Mouse (Mus musculus) midbrain, embryonic 14.5 days (tissue): ENCODE measurements around the gene Fam193a. TPM values are rescaled to one million over a fixed set of nuclear protein-coding genes. Genes with fewer than 3 reads are reported as not detected.
A peak's percentile ranks its signal among the peaks of the same experiment; 100 is the strongest.

Experiments
- ATAC-seq: fragments of 200-750 bp; cut with Nextera tagmentation; 2 replicates; pipeline ENCODE4 v1.8.0; 2017; ENCODE audit warnings: moderate number of reproducible peaks, moderate library complexity; ENCODE audit not compliant: low FRiP score, low TSS enrichment
- DNase-seq: peaks from one replicate; pipeline ENCODE4 v3.0.0-alpha.2; 2015
- H3K27ac ChIP-seq: fragments of 300-500 bp; sonication (generic); replicated peaks from 2 replicates; pipeline ENCODE4 v1.5.1; 2014; ENCODE audit warnings: mild to moderate bottlenecking, low read depth, low read length, moderate library complexity
- H3K27me3 ChIP-seq: fragments of 300-500 bp; sonication (generic); 2 replicates; pipeline ENCODE4 v1.6.1; 2014; ENCODE audit warnings: low read length, control low read depth, mixed read lengths; ENCODE audit not compliant: control insufficient read depth, insufficient read depth
- H3K36me3 ChIP-seq: fragments of 300-500 bp; sonication (generic); 2 replicates; pipeline ENCODE4 v1.6.1; 2014; ENCODE audit warnings: low read length, control low read depth; ENCODE audit not compliant: control insufficient read depth, insufficient read depth
- H3K4me1 ChIP-seq: fragments of 300-500 bp; sonication (generic); 2 replicates; pipeline ENCODE4 v1.6.1; 2014; ENCODE audit warnings: mild to moderate bottlenecking, antibody characterized with exemption, low read length, control low read depth; ENCODE audit not compliant: control insufficient read depth, insufficient read depth
- H3K4me2 ChIP-seq: fragments of 300-500 bp; sonication (generic); 2 replicates; pipeline ENCODE4 v1.6.1; 2014; ENCODE audit warnings: mild to moderate bottlenecking, low read length, moderate library complexity
- H3K4me3 ChIP-seq: fragments of 300-500 bp; sonication (generic); replicated peaks from 2 replicates; pipeline ENCODE4 v1.5.1; 2014; ENCODE audit warnings: low read depth, low read length
- H3K9ac ChIP-seq: fragments of 300-500 bp; sonication (generic); replicated peaks from 2 replicates; pipeline ENCODE4 v1.6.1; 2014; ENCODE audit warnings: mild to moderate bottlenecking, low read length, moderate library complexity
- H3K9me3 ChIP-seq: fragments of 300-500 bp; sonication (generic); 2 replicates; pipeline ENCODE4 v1.6.1; 2016; ENCODE audit warnings: low read length, control low read depth, mixed read lengths; ENCODE audit not compliant: control insufficient read depth
- WGBS: fragments of 180-500 bp; shearing (Covaris S2); extraction: QIAGEN DNeasy Blood & Tissue Kit; methylation state at CpG from one replicate; pipeline ENCODE4 v1.1.7; 2014; 5-methylcytosine and 5-hydroxymethylcytosine counted together
- polyA plus RNA-seq: library from polyadenylated mRNA; unstranded; fragments of >200 nt; fragmentation: Nextera tagmentation; extraction: Ambion mirVana; gene quantifications from 2 replicates; pipeline ENCODE4 v1.2.1, GENCODE M21; 2014

The Fam193a gene
- polyA plus RNA-seq, 1 experiment from 2014 or later: 21.9 TPM

- Histone ChIP-seq H3K9ac (no peak overlapping the region), H3K27ac (no peak overlapping the region), H3K27me3 (no peaks in the 10 kb centered on the region), H3K9me3 (no peaks in the 10 kb centered on the region), H3K4me1 (no peaks in the 10 kb centered on the region), H3K4me3 (no peak overlapping the region), H3K36me3 (no peaks in the 10 kb centered on the region), H3K4me2 (no peak overlapping the region)
- ATAC-seq: no peak
- 94% methylated on average over 2 of the region's 2 CpGs for WGBS
- no peak for DNase-seq
Measured at GRCm38 (mm10) chr5:34395850-34396540, 26.3 kb downstream of the Fam193a start.

GRCm38 (mm10) chr5:34397866-34398265 is 28.1 kb downstream of the Fam193a start:
- Histone ChIP-seq H3K4me3 (no peak overlapping the region), H3K4me2 (no peak overlapping the region), H3K27me3 (no peaks in the 10 kb centered on the region), H3K4me1 (no peaks in the 10 kb centered on the region), H3K9ac (no peak overlapping the region), H3K9me3 (no peaks in the 10 kb centered on the region), H3K36me3 (no peaks in the 10 kb centered on the region), H3K27ac (no peak overlapping the region)
- no peak for ATAC-seq
- peak; percentile 10 for DNase-seq
- 95% methylated on average over 2 of the region's 2 CpGs for WGBS

DNA sequence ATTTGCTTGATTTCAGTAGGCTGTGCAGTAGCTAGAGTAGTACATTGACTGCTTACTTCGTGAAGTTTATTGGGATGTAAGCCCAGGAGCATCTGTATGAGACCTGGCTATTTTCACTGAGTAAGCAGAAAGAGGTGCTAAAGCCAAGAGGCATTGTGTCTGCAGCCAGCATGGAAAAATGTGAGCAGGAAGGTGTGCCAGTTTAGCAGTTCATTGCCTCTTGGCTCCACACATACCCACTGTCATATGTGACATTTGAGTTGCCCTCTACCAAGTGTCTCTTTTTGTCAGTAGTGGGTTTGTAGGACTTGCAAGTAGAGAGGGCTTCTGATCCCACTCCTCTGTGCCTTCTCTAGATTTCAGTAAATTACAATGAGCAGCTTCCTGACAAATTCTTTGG is 28.6 kb downstream of the Fam193a start:
- ATAC-seq (no peak), DNase-seq (no peak)
- no peak overlapping the region for H3K9ac ChIP-seq
- H3K27me3 ChIP-seq: no peaks in the 10 kb centered on the region
- H3K27ac ChIP-seq: no peak overlapping the region
- no peak overlapping the region for H3K4me3 ChIP-seq
- no peak overlapping the region for H3K4me2 ChIP-seq
- H3K9me3 ChIP-seq: no peaks in the 10 kb centered on the region
- no peaks in the 10 kb centered on the region for H3K36me3 ChIP-seq
- 95% methylated on average over 1 of the region's 1 CpGs for WGBS
- no peaks in the 10 kb centered on the region for H3K4me1 ChIP-seq

- ATAC-seq: no peak
- Histone ChIP-seq H3K27ac (no peak overlapping the region), H3K4me2 (no peak overlapping the region), H3K36me3 (0 out of 2 replicates have a peak, but pooled peaks cover 6% of the 10 kb centered on the region), H3K4me1 (no peaks in the 10 kb centered on the region), H3K27me3 (no peaks in the 10 kb centered on the region), H3K9ac (no peak overlapping the region), H3K4me3 (no peak overlapping the region), H3K9me3 (no peaks in the 10 kb centered on the region)
- 93% methylated on average over 6 of the region's 6 CpGs for WGBS
- no peak for DNase-seq
Measured at GRCm38 (mm10) chr5:34407366-34407918, 37.7 kb downstream of the Fam193a start.

GRCm38 (mm10) chr5:34409002-34409401 is 39.3 kb downstream of the Fam193a start:
- Histone ChIP-seq H3K4me1 (no peaks in the 10 kb centered on the region), H3K27me3 (no peaks in the 10 kb centered on the region), H3K9me3 (no peaks in the 10 kb centered on the region), H3K4me3 (no peak overlapping the region), H3K27ac (no peak overlapping the region), H3K4me2 (no peak overlapping the region), H3K9ac (no peak overlapping the region), H3K36me3 (0 out of 2 replicates have a peak, but pooled peaks cover 7% of the 10 kb centered on the region)
- DNase-seq (no peak), ATAC-seq (no peak)
- 86% methylated on average over 1 of the region's 1 CpGs for WGBS

DNA sequence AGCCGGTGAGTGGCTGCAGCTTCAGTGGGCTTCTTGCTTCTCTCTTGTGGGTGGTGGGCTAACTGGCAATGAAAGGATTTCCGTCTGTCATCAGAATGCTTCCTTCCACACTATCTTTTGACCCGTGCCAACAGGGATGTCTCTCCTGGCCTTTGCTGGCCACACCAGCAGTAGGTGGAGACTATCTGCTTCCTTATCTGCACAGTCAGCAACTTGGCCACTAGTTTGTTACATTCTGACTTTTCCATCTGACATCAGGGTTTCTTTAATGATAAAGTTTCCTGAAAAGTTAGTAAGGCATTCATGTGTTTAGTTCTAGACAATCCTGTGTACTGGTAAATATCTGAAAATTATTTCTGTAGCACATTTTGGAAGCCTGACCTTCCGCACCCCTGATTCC is 41.1 kb downstream of the Fam193a start:
- Histone ChIP-seq H3K27ac (no peak overlapping the region), H3K9ac (no peak overlapping the region), H3K27me3 (no peaks in the 10 kb centered on the region), H3K9me3 (no peaks in the 10 kb centered on the region), H3K4me1 (no peaks in the 10 kb centered on the region), H3K36me3 (0 out of 2 replicates have a peak, but pooled peaks cover 7% of the 10 kb centered on the region), H3K4me3 (no peak overlapping the region), H3K4me2 (no peak overlapping the region)
- DNase-seq: no peak
- no peak for ATAC-seq
- 87% methylated on average over 4 of the region's 4 CpGs for WGBS

GRCm38 (mm10) chr5:34413921-34414320 is 44.2 kb downstream of the Fam193a start:
- ATAC-seq (no peak), DNase-seq (no peak)
- Histone ChIP-seq H3K9ac (no peak overlapping the region), H3K27me3 (no peaks in the 10 kb centered on the region), H3K4me3 (no peak overlapping the region), H3K4me1 (no peaks in the 10 kb centered on the region), H3K9me3 (no peaks in the 10 kb centered on the region), H3K27ac (no peak overlapping the region), H3K36me3 (0 out of 2 replicates have a peak, but pooled peaks cover 7% of the 10 kb centered on the region), H3K4me2 (no peak overlapping the region)
- 92% methylated on average over 2 of the region's 2 CpGs for WGBS

DNA sequence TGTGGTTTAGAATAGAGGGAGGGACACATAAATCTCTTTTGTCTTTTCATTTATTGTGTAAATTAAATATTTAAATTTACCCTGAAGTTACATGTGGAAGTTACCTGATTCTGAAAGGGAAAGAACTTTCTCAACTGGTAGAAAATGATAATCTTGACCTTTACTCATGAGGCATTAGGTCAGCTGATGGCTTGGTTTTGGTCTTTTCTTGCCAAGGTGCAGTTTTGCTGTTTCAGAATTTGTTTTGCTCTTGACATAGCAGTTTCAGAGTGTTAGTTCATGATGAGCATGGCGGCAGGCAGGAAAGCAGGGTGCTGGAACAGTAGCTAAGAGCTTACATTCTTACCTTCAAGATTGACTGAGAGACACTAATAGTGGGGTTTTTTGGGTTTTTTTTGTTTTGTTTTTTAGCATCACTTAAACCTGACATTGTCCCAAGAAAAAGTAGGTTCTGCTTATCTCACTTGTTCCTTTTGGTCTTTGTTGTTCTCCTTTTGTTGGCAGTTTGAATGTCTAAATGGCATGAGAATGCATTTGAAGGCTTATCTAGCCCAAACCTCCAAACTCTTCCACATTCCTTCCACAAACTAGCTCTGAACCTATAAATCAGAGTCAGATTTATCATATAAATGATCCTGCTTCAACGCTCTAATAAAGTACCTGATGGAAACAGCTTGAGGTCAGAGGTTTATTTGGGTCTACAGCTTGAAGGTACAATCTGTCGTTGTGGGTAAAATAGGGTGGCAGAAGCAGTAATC is 47.7 kb downstream of the Fam193a start:
- Histone ChIP-seq H3K4me1 (no peaks in the 10 kb centered on the region), H3K4me3 (no peak overlapping the region), H3K27ac (no peak overlapping the region), H3K36me3 (peaks cover 24% of the 10 kb centered on the region), H3K4me2 (no peak overlapping the region), H3K9ac (no peak overlapping the region), H3K9me3 (no peaks in the 10 kb centered on the region), H3K27me3 (no peaks in the 10 kb centered on the region)
- ATAC-seq: no peak
- WGBS: 94% methylated on average over 3 of the region's 3 CpGs
- no peak for DNase-seq
